Mouse (Mus musculus) kidney, adult 2 months (tissue): ENCODE data around the gene Sorbs1.

Experiments
- CTCF ChIP-seq: fragments of 200-500 bp; conservative IDR thresholded peaks from 2 replicates; pipeline ENCODE4 v1.5.1; 2011; ENCODE audit warnings: low read depth, mild to moderate bottlenecking, control low read depth, low read length, moderate library complexity, mixed read lengths; ENCODE audit not compliant: insufficient read depth, insufficient read length
- POLR2A ChIP-seq: fragments of 200-500 bp; IDR thresholded peaks from one replicate; pipeline ENCODE4 v1.6.1; 2011; ENCODE audit warnings: low read depth, low read length, control low read depth

DNA sequence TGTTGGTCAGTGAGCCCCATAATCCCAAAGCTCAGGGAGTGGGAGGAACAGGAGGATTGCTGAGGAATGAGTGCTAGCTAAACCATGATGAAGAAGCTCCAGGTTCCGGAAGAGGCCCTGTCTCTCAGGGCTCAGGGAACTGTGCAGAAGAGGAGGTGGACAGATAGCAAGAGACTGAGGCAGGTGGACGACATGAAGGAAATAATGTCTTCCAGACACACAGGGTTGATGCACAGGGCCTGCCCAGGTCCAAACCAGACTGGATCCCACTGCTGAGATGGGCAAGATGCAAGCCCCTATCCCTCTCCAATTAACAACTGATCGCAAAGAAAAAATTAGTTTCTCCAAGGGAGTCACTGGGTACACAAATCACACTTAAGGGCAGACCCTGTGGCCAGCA lies 258.8 kb downstream of the Sorbs1 start:
- TF ChIP-seq POLR2A (no peak), CTCF (no peak)
